Mouse (Mus musculus) embryonic facial prominence, embryonic 11.5 days (tissue): ENCODE data around the gene Nsrp1. TPM values are rescaled to one million over a fixed set of nuclear protein-coding genes. Genes with fewer than 3 reads are reported as not detected.

ENCODE experiments used
- ATAC-seq: fragments of 200-750 bp; cut with Nextera tagmentation; replicated peaks from 2 replicates; pipeline ENCODE4 v1.8.0; 2017; ENCODE audit warnings: low read depth; ENCODE audit not compliant: insufficient number of reproducible peaks, low FRiP score, low TSS enrichment
- DNase-seq: peaks from one replicate; pipeline ENCODE4 v3.0.0-alpha.2; 2015; ENCODE audit warnings: low spot score
- H3K27ac ChIP-seq: fragments of 300-500 bp; sonication (generic); replicated peaks from 2 replicates; pipeline ENCODE4 v1.5.1; 2014; ENCODE audit warnings: mild to moderate bottlenecking, low read depth, low read length, control low read depth
- H3K27me3 ChIP-seq: fragments of 300-500 bp; sonication (generic); 2 replicates; pipeline ENCODE4 v1.6.1; 2014; ENCODE audit warnings: mild to moderate bottlenecking, low read length, moderate library complexity, mixed read lengths; ENCODE audit not compliant: control insufficient read depth, insufficient read depth
- H3K36me3 ChIP-seq: fragments of 300-500 bp; sonication (generic); replicated peaks from 2 replicates; pipeline ENCODE4 v1.6.1; 2014; ENCODE audit warnings: low read depth, mild to moderate bottlenecking, low read length, moderate library complexity, mixed read lengths; ENCODE audit not compliant: control insufficient read depth, insufficient read depth
- H3K4me1 ChIP-seq: fragments of 300-500 bp; sonication (generic); 2 replicates; pipeline ENCODE4 v1.6.1; 2014; ENCODE audit warnings: low read length, mixed read lengths; ENCODE audit not compliant: control insufficient read depth, insufficient read depth
- H3K4me2 ChIP-seq: fragments of 300-500 bp; sonication (generic); 2 replicates; pipeline ENCODE4 v1.6.1; 2014; ENCODE audit warnings: low read depth, mild to moderate bottlenecking, control low read depth, low read length, moderate library complexity
- H3K4me3 ChIP-seq: fragments of 300-500 bp; sonication (generic); 2 replicates; pipeline ENCODE4 v1.5.1; 2014; ENCODE audit warnings: low read depth, low read length, control low read depth
- H3K9ac ChIP-seq: fragments of 300-500 bp; sonication (generic); replicated peaks from 2 replicates; pipeline ENCODE4 v1.6.1; 2014; ENCODE audit warnings: mild to moderate bottlenecking, control low read depth, low read length
- H3K9me3 ChIP-seq: fragments of 300-500 bp; sonication (generic); replicated peaks from 2 replicates; pipeline ENCODE4 v1.6.1; 2016; ENCODE audit warnings: mild to moderate bottlenecking, low read length, inconsistent platforms, mixed read lengths; ENCODE audit not compliant: control insufficient read depth
- WGBS: fragments of 180-500 bp; shearing (Covaris S2); extraction: QIAGEN DNeasy Blood & Tissue Kit; methylation state at CpG from one replicate; pipeline ENCODE4 v1.1.7; 2014; 5-methylcytosine and 5-hydroxymethylcytosine counted together
- polyA plus RNA-seq: library from polyadenylated mRNA; unstranded; fragments of >200 nt; fragmentation: Nextera tagmentation; extraction: Ambion mirVana; gene quantifications from 2 replicates; pipeline ENCODE4 v1.2.1, GENCODE M21; 2014

Gene Nsrp1
- polyA plus RNA-seq, 1 experiment from 2014 or later = 63.1 TPM

DNA sequence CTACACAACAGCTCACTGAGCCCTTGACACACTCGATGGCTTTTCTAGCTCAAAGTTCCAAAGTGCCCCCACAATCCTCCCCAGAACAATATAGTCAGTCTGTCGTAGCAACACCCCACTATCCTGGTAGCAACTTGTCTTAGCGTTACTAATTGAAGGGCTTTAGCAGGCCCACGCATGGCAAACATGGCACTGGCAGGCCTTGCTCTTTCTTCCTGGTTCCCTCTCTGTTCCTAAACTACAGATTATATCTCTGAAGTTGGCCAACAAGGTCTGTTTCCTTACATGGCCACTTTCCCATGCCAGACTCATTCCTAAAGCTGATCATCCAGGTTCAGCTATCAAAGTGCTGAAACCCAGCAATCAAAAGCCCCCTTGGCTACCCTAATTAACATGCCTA, 36.3 kb downstream of the Nsrp1 start:
- no peak overlapping the region for H3K4me2 ChIP-seq
- no peaks in the 10 kb centered on the region for H3K9me3 ChIP-seq
- no peak overlapping the region for H3K4me3 ChIP-seq
- H3K36me3 ChIP-seq = peaks cover 7% of the 10 kb centered on the region
- H3K27me3 ChIP-seq = no peaks in the 10 kb centered on the region
- no peaks in the 10 kb centered on the region for H3K4me1 ChIP-seq
- no peak overlapping the region for H3K27ac ChIP-seq
- ATAC-seq = no peak
- 81% methylated on average over 4 of the region's 4 CpGs for WGBS
- no peak overlapping the region for H3K9ac ChIP-seq
- no peak for DNase-seq

DNA sequence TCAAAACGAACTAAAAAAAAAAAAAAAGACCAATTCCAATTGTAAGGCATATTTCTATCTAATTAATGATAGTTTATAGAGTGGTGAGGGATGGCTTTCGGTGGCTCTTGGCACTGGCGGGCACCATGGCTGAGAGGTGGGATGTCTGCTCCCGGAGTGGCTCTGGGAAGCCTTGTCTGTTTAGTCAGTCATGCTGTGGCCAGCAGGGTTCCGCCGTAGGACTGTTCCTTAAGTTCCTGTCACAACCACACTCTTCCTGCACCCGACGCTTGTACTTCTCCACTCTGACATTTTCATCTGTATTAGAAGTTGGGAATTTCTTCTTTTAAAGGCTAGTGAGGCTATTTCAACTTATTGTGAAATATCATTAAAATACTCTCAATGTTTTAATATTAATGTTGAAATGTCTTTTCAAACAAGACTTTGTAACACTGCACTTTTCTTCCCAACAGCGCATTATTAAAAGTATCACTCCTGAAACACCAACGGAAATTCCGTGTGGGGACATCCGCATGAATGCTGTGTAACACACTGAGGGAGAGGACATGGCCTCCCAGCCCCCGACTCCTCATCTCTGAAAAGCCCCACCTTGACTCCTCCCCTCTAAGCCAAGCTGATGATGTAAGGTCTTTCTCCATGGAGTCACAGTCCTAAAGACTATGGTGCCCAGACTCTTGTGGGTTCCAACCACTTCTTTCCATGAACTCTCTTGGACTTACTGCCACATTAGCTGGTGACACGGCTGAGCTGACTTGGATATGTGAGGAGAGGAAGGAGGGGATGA, 46.9 kb downstream of the Nsrp1 start:
- no peak overlapping the region for H3K4me2 ChIP-seq
- WGBS = 76% methylated on average over 14 of the region's 14 CpGs
- no peak overlapping the region for H3K9ac ChIP-seq
- H3K9me3 ChIP-seq = no peaks in the 10 kb centered on the region
- no peak for ATAC-seq
- no peak for DNase-seq
- H3K4me3 ChIP-seq = no peak overlapping the region
- H3K27ac ChIP-seq = no peak overlapping the region
- H3K36me3 ChIP-seq = no peaks in the 10 kb centered on the region
- no peaks in the 10 kb centered on the region for H3K27me3 ChIP-seq
- H3K4me1 ChIP-seq = no peaks in the 10 kb centered on the region

GRCm38 (mm10) chr11:77028157-77028556, 50.1 kb downstream of the Nsrp1 start:
- no peak for DNase-seq
- Histone ChIP-seq H3K4me1 (no peaks in the 10 kb centered on the region), H3K4me2 (no peak overlapping the region), H3K27me3 (no peaks in the 10 kb centered on the region), H3K27ac (no peak overlapping the region), H3K9me3 (no peaks in the 10 kb centered on the region), H3K9ac (no peak overlapping the region), H3K36me3 (no peaks in the 10 kb centered on the region), H3K4me3 (no peak overlapping the region)
- ATAC-seq = no peak
- WGBS = 94% methylated on average over 3 of the region's 3 CpGs

GRCm38 (mm10) chr11:77026559-77026958, 51.7 kb downstream of the Nsrp1 start:
- 67% methylated on average over 3 of the region's 3 CpGs for WGBS
- no peak for DNase-seq
- no peaks in the 10 kb centered on the region for H3K4me1 ChIP-seq
- H3K4me2 ChIP-seq = no peak overlapping the region
- H3K9ac ChIP-seq = no peak overlapping the region
- no peaks in the 10 kb centered on the region for H3K9me3 ChIP-seq
- H3K36me3 ChIP-seq = no peaks in the 10 kb centered on the region
- no peaks in the 10 kb centered on the region for H3K27me3 ChIP-seq
- no peak for ATAC-seq
- H3K4me3 ChIP-seq = no peak overlapping the region
- no peak overlapping the region for H3K27ac ChIP-seq

DNA sequence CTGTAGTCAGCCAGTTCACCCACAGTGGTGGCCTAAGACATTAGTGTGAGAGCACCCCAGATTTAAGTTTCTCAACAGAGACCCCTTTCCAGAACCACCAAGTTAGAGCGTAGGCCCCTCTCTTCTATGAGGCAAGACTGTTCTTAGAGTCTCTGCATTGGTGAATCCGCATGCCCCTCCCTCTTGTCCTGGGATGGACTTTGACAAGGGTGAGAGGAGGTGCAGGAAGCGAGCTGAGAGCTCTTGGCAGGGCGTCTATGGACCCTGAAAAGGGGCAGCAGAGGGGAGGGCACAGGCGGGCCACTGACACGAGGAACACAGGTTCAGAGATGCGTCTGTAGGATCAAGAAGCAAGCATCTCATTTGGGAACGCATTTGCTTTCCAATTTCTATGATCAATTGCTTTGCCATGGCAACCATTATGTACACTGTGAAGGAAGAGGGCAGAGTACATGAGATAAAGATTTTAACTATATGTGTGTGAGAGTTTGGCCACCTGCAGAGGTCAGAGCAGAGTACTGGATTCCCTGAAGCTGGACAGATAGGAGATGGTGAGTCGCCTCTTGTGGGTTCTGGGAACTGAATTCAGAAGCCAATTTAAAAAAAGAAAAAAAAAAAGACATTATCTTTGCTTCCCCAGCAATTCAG, 56.4 kb downstream of the Nsrp1 start:
- WGBS = 79% methylated on average over 9 of the region's 9 CpGs
- H3K27me3 ChIP-seq = no peaks in the 10 kb centered on the region
- H3K9ac ChIP-seq = no peak overlapping the region
- H3K27ac ChIP-seq = no peak overlapping the region
- H3K4me2 ChIP-seq = no peak overlapping the region
- H3K9me3 ChIP-seq = no peaks in the 10 kb centered on the region
- no peaks in the 10 kb centered on the region for H3K36me3 ChIP-seq
- no peak overlapping the region for H3K4me3 ChIP-seq
- DNase-seq (no peak), ATAC-seq (no peak)
- H3K4me1 ChIP-seq = no peaks in the 10 kb centered on the region

DNA sequence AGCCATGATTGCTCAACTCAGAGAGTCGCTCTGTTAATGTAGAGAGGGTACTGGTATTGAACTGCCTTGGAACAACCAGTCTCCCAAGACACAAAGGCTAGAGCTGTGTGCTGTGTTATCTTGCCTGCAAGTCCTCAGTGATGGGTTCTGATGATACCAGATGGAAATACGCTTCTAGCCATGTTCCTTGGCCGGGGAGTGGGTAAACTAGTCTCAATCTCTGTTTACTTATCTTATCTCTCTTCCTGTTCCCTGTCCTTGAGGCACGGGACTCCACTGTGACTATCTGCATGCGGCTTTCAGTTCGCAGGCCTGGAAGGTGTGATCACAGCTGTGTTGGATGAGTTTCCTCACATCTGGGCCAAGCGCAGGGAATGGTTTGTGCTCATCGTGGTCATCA, 58.7 kb downstream of the Nsrp1 start:
- Histone ChIP-seq H3K9ac (no peak overlapping the region), H3K4me2 (no peak overlapping the region), H3K4me3 (no peak overlapping the region), H3K9me3 (no peaks in the 10 kb centered on the region), H3K4me1 (no peaks in the 10 kb centered on the region), H3K27me3 (no peaks in the 10 kb centered on the region), H3K27ac (no peak overlapping the region), H3K36me3 (no peaks in the 10 kb centered on the region)
- ATAC-seq (no peak), DNase-seq (no peak)
- WGBS = 80% methylated on average over 8 of the region's 8 CpGs

- no peaks in the 10 kb centered on the region for H3K9me3 ChIP-seq
- DNase-seq (no peak), ATAC-seq (no peak)
- no peak overlapping the region for H3K4me2 ChIP-seq
- H3K27ac ChIP-seq = no peak overlapping the region
- H3K36me3 ChIP-seq = no peaks in the 10 kb centered on the region
- H3K9ac ChIP-seq = no peak overlapping the region
- no peak overlapping the region for H3K4me3 ChIP-seq
- H3K27me3 ChIP-seq = no peaks in the 10 kb centered on the region
- no peaks in the 10 kb centered on the region for H3K4me1 ChIP-seq
- 84% methylated on average over 11 of the region's 11 CpGs for WGBS
Observed at GRCm38 (mm10) chr11:77018046-77018445, 60.2 kb downstream of the Nsrp1 start.

DNA sequence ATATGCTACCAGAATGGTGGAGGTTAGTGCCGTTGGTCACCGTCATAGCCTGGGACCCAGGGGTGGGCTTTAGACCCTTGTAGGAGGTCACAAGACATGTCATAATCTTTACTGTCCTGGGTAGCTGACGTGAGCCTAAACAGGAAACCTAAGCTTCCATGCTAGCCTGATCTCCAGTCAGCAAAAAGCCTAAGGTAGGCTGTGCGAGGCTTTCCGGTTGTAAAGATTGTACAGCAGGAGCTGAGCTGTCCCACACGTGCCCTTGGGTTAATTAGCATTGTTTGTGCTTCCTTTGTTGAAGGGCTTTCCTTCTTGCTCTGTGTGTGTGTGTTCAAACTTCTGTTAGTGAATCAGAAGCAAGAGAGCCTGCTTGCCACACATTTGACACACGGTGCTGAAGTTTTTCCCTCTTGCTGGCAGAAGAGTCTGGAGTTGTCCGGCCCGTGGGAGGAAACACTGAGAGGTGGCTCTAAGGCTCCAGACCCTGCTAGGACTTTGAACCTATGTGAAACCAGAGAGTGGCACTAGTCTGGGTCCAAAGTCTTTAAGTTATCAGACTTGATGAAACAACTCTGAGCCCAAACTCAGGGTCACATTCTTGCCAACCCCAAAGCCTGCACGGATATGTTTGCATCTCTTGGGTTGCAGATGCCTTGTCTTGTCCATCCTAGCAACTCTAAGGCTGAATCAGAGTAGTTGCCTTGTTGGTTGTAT, 67.3 kb downstream of the Nsrp1 start:
- H3K27me3 ChIP-seq = no peaks in the 10 kb centered on the region
- H3K4me2 ChIP-seq = no peak overlapping the region
- DNase-seq (no peak), ATAC-seq (no peak)
- no peaks in the 10 kb centered on the region for H3K9me3 ChIP-seq
- no peaks in the 10 kb centered on the region for H3K4me1 ChIP-seq
- no peak overlapping the region for H3K4me3 ChIP-seq
- H3K27ac ChIP-seq = no peak overlapping the region
- whole genome bisulfite sequencing = 77% methylated on average over 10 of the region's 10 CpGs
- H3K36me3 ChIP-seq = no peaks in the 10 kb centered on the region
- no peak overlapping the region for H3K9ac ChIP-seq
